Comparison of ENCODE assay signal across 8 mouse cellular contexts in the genomic region with DNA sequence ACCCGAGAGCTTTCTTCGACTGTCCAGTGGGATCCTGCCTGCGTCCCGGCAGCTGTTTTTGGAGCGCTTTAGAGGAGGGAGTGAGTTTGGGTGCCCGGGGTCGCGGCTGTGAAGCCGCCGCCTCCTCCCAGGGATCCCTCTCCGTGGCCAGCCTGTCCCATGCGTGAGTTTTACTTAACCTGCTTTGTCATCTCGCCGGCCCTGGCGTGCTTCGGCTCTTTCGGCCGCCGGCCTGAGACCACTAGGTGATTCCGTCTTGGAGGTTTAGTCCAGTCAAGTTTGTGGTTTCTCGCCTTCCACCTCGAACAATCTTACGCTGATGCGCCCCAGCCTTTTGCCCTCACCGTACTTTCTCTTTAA. TPM values are rescaled to one million over a fixed set of nuclear protein-coding genes. Genes with fewer than 3 reads are reported as not detected.
DNase-seq lines count a peak whose midpoint lies in the region; ATAC-seq and TF ChIP-seq lines count a peak whose summit lies in the region.

No protein-coding gene starts in this region.

- H3K4me2 ChIP-seq in heart, embryonic 11.5 days, result peak overlapping the region; percentile 72

- peak overlapping the region; percentile 81 for H3K27ac ChIP-seq in heart, embryonic 11.5 days (ENCODE audit: low read depth, low read length)
- H3K27ac ChIP-seq in MEL (ENCODE audit: control insufficient read depth, low read depth, low read length), result peak overlapping the region; percentile 42; the same call in 1 of the 2 replicates
- peak overlapping the region; percentile 93 for H3K27ac ChIP-seq in hindbrain, embryonic 10.5 days

- no peaks in the 10 kb centered on the region for H3K9me3 ChIP-seq in heart, embryonic 11.5 days (replicated peaks; ENCODE audit: control insufficient read depth, low read length)
- H3K9me3 ChIP-seq in MEL (replicated peaks; ENCODE audit: insufficient read depth, low read length), result no peaks in the 10 kb centered on the region
- no peaks in the 10 kb centered on the region for H3K9me3 ChIP-seq in hindbrain, embryonic 10.5 days

- peaks cover 3% of the 10 kb centered on the region; the same call in 1 of the 2 replicates for H3K36me3 ChIP-seq in heart, embryonic 11.5 days (ENCODE audit: control insufficient read depth, insufficient read depth, low read length)
- peaks cover 2 to 15% of the 10 kb centered on the region in 2 experiments for H3K36me3 ChIP-seq in MEL (ENCODE audit: control insufficient read depth in 1 of 2, insufficient read depth in 2 of 2, low read length in 2 of 2)
- H3K36me3 ChIP-seq in hindbrain, embryonic 10.5 days, result peaks cover 34% of the 10 kb centered on the region

- no peak for TF ChIP-seq RAD21 in MEL (IDR thresholded peaks at IDR 0.05; ENCODE audit: low read depth, low read length)

- TF ChIP-seq CTCF in MEL (IDR thresholded peaks at IDR 0.05 in 2 of 3, conservative IDR thresholded peaks at IDR 0.05 in 1 of 3; ENCODE audit: control insufficient read depth in 1 of 3, insufficient read depth in 1 of 3, low read depth in 2 of 3, low read length in 3 of 3, poor library complexity in 1 of 3, severe bottlenecking in 1 of 3), result no peak

- TF ChIP-seq POLR2A in MEL (IDR thresholded peaks at IDR 0.05; ENCODE audit: control insufficient read depth in 1 of 2, insufficient read depth in 1 of 2, low read depth in 1 of 2, low read length in 2 of 2, poor library complexity in 1 of 2), result no peak

- no peaks in the 10 kb centered on the region for H3K27me3 ChIP-seq in heart, embryonic 11.5 days (ENCODE audit: control insufficient read depth, insufficient read depth, low read length)
- H3K27me3 ChIP-seq in MEL (ENCODE audit: control insufficient read depth in 1 of 2, insufficient read depth in 2 of 2, low read length in 2 of 2), result peaks cover 2 to 4% of the 10 kb centered on the region in 2 experiments; a peak in 3 of 4 replicates
- H3K27me3 ChIP-seq in hindbrain, embryonic 10.5 days (ENCODE audit: insufficient read depth, poor library complexity, severe bottlenecking), result peaks cover 12% of the 10 kb centered on the region

- H3K9ac ChIP-seq in heart, embryonic 11.5 days (ENCODE audit: low read depth, low read length), result peak overlapping the region; percentile 91
- H3K9ac ChIP-seq in MEL (ENCODE audit: control insufficient read depth, low read depth, low read length, poor library complexity, severe bottlenecking), result peak overlapping the region; percentile 87

- peaks cover 21% of the 10 kb centered on the region for H3K79me2 ChIP-seq in MEL (ENCODE audit: control insufficient read depth, insufficient read depth, low read length, poor library complexity)

- DNase-seq in heart, adult 8-10 months (ENCODE audit: low spot score), result no peak
- DNase-seq in MEL (ENCODE audit: low read depth, low spot score), result no peak
- DNase-seq in hindbrain, embryonic 10.5 days (ENCODE audit: low spot score), result no peak
- no peak for DNase-seq in gastrocnemius, postnatal 36 days
- no peak for DNase-seq in layer of hippocampus, adult 18-20 months (ENCODE audit: low spot score in 2 of 2)
- no peak for DNase-seq in gastrocnemius, postnatal 10 days

- H3K4me3 ChIP-seq in heart, embryonic 11.5 days (ENCODE audit: low read depth, low read length), result peak overlapping the region; percentile 97
- H3K4me3 ChIP-seq in MEL (ENCODE audit: control insufficient read depth in 1 of 2, insufficient read depth in 1 of 2, low read depth in 2 of 2, low read length in 2 of 2), result peak overlapping the region; percentile 80 to 86
- peak overlapping the region; percentile 92 for H3K4me3 ChIP-seq in hindbrain, embryonic 10.5 days

- WGBS in heart, embryonic 11.5 days (ENCODE audit: insufficient replicate concordance), result under 1% methylated on average over 25 of the region's 25 CpGs
- WGBS in hindbrain, embryonic 10.5 days, result 0% methylated on average over 25 of the region's 25 CpGs

- no peak; a peak in 1 of 4 replicates for TF ChIP-seq EP300 in MEL (IDR thresholded peaks at IDR 0.05; ENCODE audit: low read depth in 1 of 2, low read length in 2 of 2)

- no peaks in the 10 kb centered on the region; the same call in 1 of the 2 replicates for H3K4me1 ChIP-seq in heart, embryonic 11.5 days (ENCODE audit: control insufficient read depth, insufficient read depth, low read length)
- H3K4me1 ChIP-seq in MEL (ENCODE audit: control insufficient read depth in 1 of 2, insufficient read depth in 2 of 2, low read length in 2 of 2), result peaks cover 0 to 4% of the 10 kb centered on the region in 2 experiments; a peak in 2 of 4 replicates
- peaks cover 10% of the 10 kb centered on the region for H3K4me1 ChIP-seq in hindbrain, embryonic 10.5 days (replicated peaks)

- intact Hi-C loops in gastrocnemius, postnatal 36 days (cut with DNase I), result no loop called here

- peak; percentile 55 for ATAC-seq in heart, embryonic 11.5 days (replicated peaks; ENCODE audit: insufficient number of reproducible peaks, low FRiP score, low TSS enrichment)
- ATAC-seq in megakaryocyte-erythroid progenitor cell, adult 5-6 weeks (replicated peaks; ENCODE audit: low FRiP score, low TSS enrichment, poor library complexity, severe bottlenecking), result peak; percentile 64

TF ChIP-seq in MEL, 35 proteins besides CTCF, POLR2A, EP300 and RAD21:
- no peak for TF ChIP-seq ZMIZ1 (IDR thresholded peaks at IDR 0.05; ENCODE audit: low read depth, low read length)
- TF ChIP-seq MAX (IDR thresholded peaks at IDR 0.05; ENCODE audit: low read length), result peak; percentile 16; the same call in 1 of the 2 replicates
TF ChIP-seq in MEL: peak in this region for 1.

RNA-seq across cellular contexts. Expression of a gene that starts 4.5 kb away (rescaled TPM):
- polyA plus RNA-seq in heart, embryonic 11.5 days (2014; fragmentation: Nextera tagmentation; extraction: Ambion mirVana), result 77.3 and 84.0 TPM in 2 replicates
- 10 to 100 TPM; 16.0 to 23.6 (median 17.4) TPM for total RNA-seq in heart, adult 8-10 months (2022)
- 34.2 and 38.1 TPM in 2 replicates for total RNA-seq in MEL (2012; rRNA removed)
- 100 to 1,000 TPM; 116 to 352 TPM for polyA plus RNA-seq in MEL (2012; ENCODE audit: insufficient read depth in 1 of 2, insufficient read length in 2 of 2, low read depth in 1 of 2, low replicate concordance in 2 of 2, missing spikeins in 1 of 2)
- 69.4 and 92.4 TPM in 2 replicates for polyA plus RNA-seq in hindbrain, embryonic 10.5 days (2016; fragmentation: Nextera tagmentation; extraction: Ambion mirVana)
- 32.5 and 48.5 TPM in 2 replicates for total RNA-seq in megakaryocyte-erythroid progenitor cell, adult 5-6 weeks (2014; fragmentation: Nextera tagmentation)
- 23.8 and 51.7 TPM in 2 replicates for total RNA-seq in megakaryocyte-erythroid progenitor cell, adult 5-6 weeks (2017)
- total RNA-seq in gastrocnemius, postnatal 36 days (2021), result 10 to 100 TPM; 15.2 to 15.8 TPM
- 10 to 100 TPM; 24.4 to 24.8 TPM for total RNA-seq in layer of hippocampus, adult 18-20 months (2021)
- 10 to 100 TPM; 22.9 to 35.5 TPM for total RNA-seq in gastrocnemius, postnatal 10 days (2021)

RNA-seq across cellular contexts. Expression of a gene that starts 12.9 kb away (rescaled TPM):
- polyA plus RNA-seq in heart, embryonic 11.5 days (2014; fragmentation: Nextera tagmentation; extraction: Ambion mirVana), result 33.5 and 37.7 TPM in 2 replicates
- total RNA-seq in heart, adult 8-10 months (2022), result 10 to 100 TPM; 10.7 to 12.3 (median 11.2) TPM
- total RNA-seq in MEL (2012; rRNA removed), result 17.7 and 17.9 TPM in 2 replicates
- 10 to 100 TPM in 1 of 2 experiments, not detected in 1; 28.6 TPM for polyA plus RNA-seq in MEL (2012; ENCODE audit: insufficient read depth in 1 of 2, insufficient read length in 2 of 2, low read depth in 1 of 2, low replicate concordance in 2 of 2, missing spikeins in 1 of 2)
- polyA plus RNA-seq in hindbrain, embryonic 10.5 days (2016; fragmentation: Nextera tagmentation; extraction: Ambion mirVana), result 61.3 and 66.9 TPM in 2 replicates
- total RNA-seq in megakaryocyte-erythroid progenitor cell, adult 5-6 weeks (2014; fragmentation: Nextera tagmentation), result 22.2 and 32.6 TPM in 2 replicates
- total RNA-seq in megakaryocyte-erythroid progenitor cell, adult 5-6 weeks (2017), result 21.9 and 23.2 TPM in 2 replicates
- total RNA-seq in gastrocnemius, postnatal 36 days (2021), result 1 to 10 TPM; 7.9 to 8.0 TPM
- total RNA-seq in layer of hippocampus, adult 18-20 months (2021), result 10 to 100 TPM; 48.8 to 49.6 TPM
- 10 to 100 TPM in 1 of 2 experiments, 1 to 10 TPM in 1; 9.3 to 12.1 TPM for total RNA-seq in gastrocnemius, postnatal 10 days (2021)

RNA-seq across cellular contexts. Expression of a gene that starts 40.5 kb away (rescaled TPM):
- 33.3 and 33.6 TPM in 2 replicates for polyA plus RNA-seq in heart, embryonic 11.5 days (2014; fragmentation: Nextera tagmentation; extraction: Ambion mirVana)
- total RNA-seq in heart, adult 8-10 months (2022), result 10 to 100 TPM; 63.6 to 71.6 (median 66.7) TPM
- 36.4 and 38.0 TPM in 2 replicates for total RNA-seq in MEL (2012; rRNA removed)
- 10 to 100 TPM in 1 of 2 experiments, not detected in 1; 40.4 TPM for polyA plus RNA-seq in MEL (2012; ENCODE audit: insufficient read depth in 1 of 2, insufficient read length in 2 of 2, low read depth in 1 of 2, low replicate concordance in 2 of 2, missing spikeins in 1 of 2)
- 36.1 and 36.7 TPM in 2 replicates for polyA plus RNA-seq in hindbrain, embryonic 10.5 days (2016; fragmentation: Nextera tagmentation; extraction: Ambion mirVana)
- total RNA-seq in megakaryocyte-erythroid progenitor cell, adult 5-6 weeks (2014; fragmentation: Nextera tagmentation), result 22.1 and 23.3 TPM in 2 replicates
- total RNA-seq in megakaryocyte-erythroid progenitor cell, adult 5-6 weeks (2017), result 32.0 and 33.0 TPM in 2 replicates
- 10 to 100 TPM; 45.1 to 47.3 TPM for total RNA-seq in gastrocnemius, postnatal 36 days (2021)
- total RNA-seq in layer of hippocampus, adult 18-20 months (2021), result 10 to 100 TPM; 29.1 to 29.5 TPM
- 10 to 100 TPM; 34.8 to 41.2 TPM for total RNA-seq in gastrocnemius, postnatal 10 days (2021)

Comparison
In these comparisons a context has a peak if more than half of its experiments do, and no peak if none do; other contexts are left out.
1. H3K27ac ChIP-seq: peak in every context shown above with its lines; median percentile 93 in hindbrain, embryonic 10.5 days; 81 in heart, embryonic 11.5 days; 42 in MEL.